Mouse (Mus musculus) olfactory bulb, adult 2 months (tissue): ENCODE data around the gene Agfg1. TPM values are rescaled to one million over a fixed set of nuclear protein-coding genes. Genes with fewer than 3 reads are reported as not detected.

Source experiments
- H3K27ac ChIP-seq: fragments of 200-500 bp; 2 replicates; pipeline ENCODE4 v1.5.1; 2012; ENCODE audit warnings: low read depth, low read length; ENCODE audit not compliant: insufficient read depth
- H3K4me1 ChIP-seq: fragments of 200-500 bp; 2 replicates; pipeline ENCODE4 v1.6.1; 2012; ENCODE audit warnings: low read length; ENCODE audit not compliant: control insufficient read depth, insufficient read depth
- H3K4me3 ChIP-seq: fragments of 200-500 bp; 2 replicates; pipeline ENCODE4 v1.5.1; 2012; ENCODE audit warnings: mild to moderate bottlenecking, low read depth, low read length, moderate library complexity; ENCODE audit not compliant: insufficient read depth
- CTCF ChIP-seq: fragments of 200-500 bp; IDR thresholded peaks from 2 replicates; pipeline ENCODE4 v1.5.1; 2012; ENCODE audit warnings: low read depth, mild to moderate bottlenecking, low read length, moderate library complexity; ENCODE audit not compliant: insufficient read depth
- POLR2A ChIP-seq: fragments of 200-500 bp; IDR thresholded peaks from 2 replicates; pipeline ENCODE4 v1.6.1; 2012; ENCODE audit warnings: mild to moderate bottlenecking, low read depth, low read length, moderate library complexity; ENCODE audit not compliant: insufficient read depth
- WGBS: fragments of 180-500 bp; shearing (Covaris S2); methylation state at CpG from one replicate; pipeline ENCODE4 v1.1.7; 2018; 5-methylcytosine and 5-hydroxymethylcytosine counted together
- polyA plus RNA-seq: library from polyadenylated mRNA; stranded (reverse); fragments of >200 nt; gene quantifications from 2 replicates; pipeline ENCODE4 v1.2.4, GENCODE M21; 2012; ENCODE audit warnings: low replicate concordance; ENCODE audit not compliant: missing spikeins, insufficient read depth, insufficient read length

The Agfg1 gene
- polyA plus RNA-seq, 1 experiment, result 256 TPM

- H3K27ac ChIP-seq, result no peak overlapping the region
- H3K4me1 ChIP-seq, result peaks cover 15% of the 10 kb centered on the region
- WGBS, result 82% methylated on average over 4 of the region's 4 CpGs
- TF ChIP-seq CTCF (no peak), POLR2A (no peak)
- H3K4me3 ChIP-seq, result no peak overlapping the region
Observed at GRCm38 (mm10) chr1:82798922-82799321, 40.4 kb upstream of the Agfg1 start.

- no peak overlapping the region for H3K4me3 ChIP-seq
- peaks cover 6% of the 10 kb centered on the region for H3K4me1 ChIP-seq
- no peak overlapping the region for H3K27ac ChIP-seq
- no peak for TF ChIP-seq CTCF
- no peak for TF ChIP-seq POLR2A
- WGBS, result 40% methylated on average over 12 of the region's 12 CpGs
Observed at GRCm38 (mm10) chr1:82801105-82801783, 38.0 kb upstream of the Agfg1 start.

GRCm38 (mm10) chr1:82803608-82804007 lies 35.7 kb upstream of the Agfg1 start:
- no peak overlapping the region for H3K27ac ChIP-seq
- TF ChIP-seq POLR2A (no peak), CTCF (no peak)
- H3K4me1 ChIP-seq, result peaks cover 5% of the 10 kb centered on the region
- 80% methylated on average over 7 of the region's 7 CpGs for WGBS
- H3K4me3 ChIP-seq, result no peak overlapping the region

- Histone ChIP-seq H3K27ac (no peak overlapping the region), H3K4me3 (no peak overlapping the region), H3K4me1 (peaks cover 5% of the 10 kb centered on the region)
- WGBS, result 67% methylated on average over 1 of the region's 1 CpGs
- TF ChIP-seq CTCF, result no peak
- TF ChIP-seq POLR2A, result no peak
Observed at GRCm38 (mm10) chr1:82804059-82804458, 35.2 kb upstream of the Agfg1 start.

- TF ChIP-seq POLR2A (no peak), CTCF (no peak)
- WGBS, result 76% methylated on average over 8 of the region's 8 CpGs
- H3K27ac ChIP-seq, result no peak overlapping the region
Observed at GRCm38 (mm10) chr1:82806391-82806790, 32.9 kb upstream of the Agfg1 start.

GRCm38 (mm10) chr1:82807206-82807605 lies 32.1 kb upstream of the Agfg1 start:
- Histone ChIP-seq H3K27ac (no peak overlapping the region), H3K4me1 (no peaks in the 10 kb centered on the region), H3K4me3 (no peak overlapping the region)
- 93% methylated on average over 7 of the region's 7 CpGs for WGBS
- no peak for TF ChIP-seq CTCF
- no peak for TF ChIP-seq POLR2A

More at GRCm38 (mm10) chr1:82806391-82806790, 32.9 kb upstream of the Agfg1 start:
- Histone ChIP-seq H3K4me1 (peaks cover 2% of the 10 kb centered on the region), H3K4me3 (no peak overlapping the region)

- TF ChIP-seq POLR2A (no peak), CTCF (no peak)
- WGBS, result 72% methylated on average over 3 of the region's 3 CpGs
- H3K4me3 ChIP-seq, result no peak overlapping the region
- H3K27ac ChIP-seq, result no peak overlapping the region
- no peaks in the 10 kb centered on the region for H3K4me1 ChIP-seq
Observed at GRCm38 (mm10) chr1:82808564-82808963, 30.7 kb upstream of the Agfg1 start.

- Histone ChIP-seq H3K27ac (no peak overlapping the region), H3K4me1 (no peaks in the 10 kb centered on the region), H3K4me3 (no peak overlapping the region)
- 77% methylated on average over 1 of the region's 1 CpGs for whole genome bisulfite sequencing
- TF ChIP-seq POLR2A, result no peak
- no peak for TF ChIP-seq CTCF
Observed at GRCm38 (mm10) chr1:82811766-82812165, 27.5 kb upstream of the Agfg1 start.

- H3K27ac ChIP-seq, result no peak overlapping the region
- 87% methylated on average over 17 of the region's 17 CpGs for WGBS
Observed at GRCm38 (mm10) chr1:82815941-82816716, 23.2 kb upstream of the Agfg1 start.

GRCm38 (mm10) chr1:82819366-82819765 lies 19.9 kb upstream of the Agfg1 start:
- H3K4me3 ChIP-seq, result no peak overlapping the region
- no peaks in the 10 kb centered on the region for H3K4me1 ChIP-seq
- no peak for TF ChIP-seq CTCF
- TF ChIP-seq POLR2A, result no peak
- H3K27ac ChIP-seq, result no peak overlapping the region
- WGBS, result 84% methylated on average over 10 of the region's 10 CpGs

More at GRCm38 (mm10) chr1:82815941-82816716, 23.2 kb upstream of the Agfg1 start:
- Histone ChIP-seq H3K4me3 (no peak overlapping the region), H3K4me1 (no peaks in the 10 kb centered on the region)
- TF ChIP-seq POLR2A (no peak), CTCF (no peak)
